Mouse (Mus musculus): ENCODE data around the gene Osbpl10.

DNA sequence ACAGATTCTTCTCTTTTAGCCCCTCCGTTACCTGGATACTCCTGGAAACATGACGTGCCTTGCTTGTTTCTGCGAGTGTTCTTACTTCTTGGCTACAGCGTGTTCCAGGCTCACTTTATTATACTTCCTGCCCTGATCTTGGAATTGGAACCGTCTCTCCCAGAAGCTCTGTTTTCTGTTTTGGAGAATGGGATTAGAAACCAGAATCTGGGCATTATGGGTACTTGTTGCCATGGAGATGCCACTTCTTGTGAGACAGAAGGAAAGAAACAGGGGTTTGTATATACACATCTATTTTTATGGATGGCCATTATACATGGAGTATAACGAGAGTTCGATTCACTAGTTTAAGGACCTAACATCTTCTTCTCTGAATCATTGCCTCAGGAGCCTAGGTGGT is 54.4 kb downstream of the Osbpl10 start:
- TF ChIP-seq POLR2A (IDR thresholded peaks at IDR 0.05; ENCODE audit: insufficient read depth, low read length) = no peak
- TF ChIP-seq CTCF (IDR thresholded peaks at IDR 0.05; ENCODE audit: low read depth, low read length) = no peak

Data from ES-Bruce4 (cell line).